9 mouse cellular contexts compared by ENCODE assay signal in the genomic region with DNA sequence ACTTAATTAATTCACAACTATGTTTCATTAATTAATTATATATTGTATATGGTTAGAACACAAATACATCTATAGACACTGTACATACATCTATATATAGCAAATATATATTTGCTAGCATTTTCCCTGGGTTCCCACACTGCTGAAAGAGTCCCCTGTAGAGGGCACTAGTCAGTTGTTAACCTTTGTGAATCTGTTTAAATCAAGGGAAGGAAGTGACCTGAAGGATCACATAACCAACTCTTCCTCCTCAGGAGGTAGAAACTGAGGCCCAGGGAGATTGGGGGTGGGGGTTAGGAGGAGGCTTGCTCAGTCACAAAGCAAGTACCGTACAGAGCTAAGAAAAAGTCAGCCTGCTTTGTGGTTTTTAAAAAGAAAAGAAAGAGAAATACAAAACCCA.
A peak's percentile ranks its signal among the peaks of the same experiment; 100 is the strongest.
DNase-seq lines count a peak whose midpoint lies in the region; ATAC-seq and TF ChIP-seq lines count a peak whose summit lies in the region.
"Had no signal": no experiment of that assay in that cellular context is flagged by ENCODE, and none has a peak within 500 bp of the region (broad histone marks: within the 10 kb centered on the region; RNA-seq: fewer than 3 reads in every experiment).

No protein-coding gene starts in this region.

- peak; percentile 69 for TF ChIP-seq CTCF in gastrocnemius, adult 2 months (IDR thresholded peaks at IDR 0.05)

- DNase-seq in gastrocnemius, adult 2 months: no peak
- no peak for DNase-seq in gastrocnemius, postnatal 10 days
- DNase-seq in B cell, adult 2 months: peak; percentile 58 to 62
- peak; percentile 79 for DNase-seq in naive thymus-derived CD4-positive, alpha-beta T cell, adult 2 months (ENCODE audit: low read depth)
- no peak for DNase-seq in left cerebral cortex, postnatal 36 days (ENCODE audit: low spot score in 2 of 2)
- DNase-seq in testis, postnatal 10 days (ENCODE audit: low spot score): no peak

- H3K4me3 ChIP-seq in gastrocnemius, adult 2 months: no peak overlapping the region
- H3K4me3 ChIP-seq in kidney, embryonic 14.5 days (ENCODE audit: low read length): no peak overlapping the region
- H3K4me3 ChIP-seq: neural tube, embryonic 13.5 days had no signal

- ATAC-seq in activated CD4-positive, CD25-positive, alpha-beta regulatory T cell, adult 4 months: peak; percentile 75
- ATAC-seq in kidney, embryonic 14.5 days (ENCODE audit: low FRiP score, low TSS enrichment): peak; percentile 35; the same call in 1 of the 2 replicates

- intact Hi-C loops in gastrocnemius, adult 2 months (cut with DNase I): loop anchor here (5.0 kb wide), 2 partner anchors 102 to 182 kb away; no protein-coding TSS in a partner anchor
- intact Hi-C loops in left cerebral cortex, postnatal 36 days (cut with DNase I): loop anchor here (5.0 kb wide), 1 partner anchor 182 kb away; no protein-coding TSS in a partner anchor

- 44% methylated on average over 1 of the region's 1 CpGs for WGBS in kidney, embryonic 14.5 days

- H3K4me1 ChIP-seq in kidney, embryonic 14.5 days (ENCODE audit: control insufficient read depth, insufficient read depth, low read length): no peaks in the 10 kb centered on the region
- H3K4me1 ChIP-seq: neural tube, embryonic 13.5 days had no signal

- no peak overlapping the region for H3K4me2 ChIP-seq in kidney, embryonic 14.5 days (replicated peaks; ENCODE audit: low read depth, low read length)
- H3K4me2 ChIP-seq: neural tube, embryonic 13.5 days had no signal

- H3K9me3 ChIP-seq in kidney, embryonic 14.5 days (ENCODE audit: control insufficient read depth, low read length): no peaks in the 10 kb centered on the region
- H3K9me3 ChIP-seq: neural tube, embryonic 13.5 days had no signal

- no peaks in the 10 kb centered on the region for H3K36me3 ChIP-seq in kidney, embryonic 14.5 days (ENCODE audit: control insufficient read depth, insufficient read depth, low read length)
- H3K36me3 ChIP-seq: neural tube, embryonic 13.5 days had no signal

- no peaks in the 10 kb centered on the region for H3K27me3 ChIP-seq in kidney, embryonic 14.5 days (ENCODE audit: control insufficient read depth, insufficient read depth, low read length)
- H3K27me3 ChIP-seq: neural tube, embryonic 13.5 days had no signal

- H3K27ac ChIP-seq in gastrocnemius, adult 2 months: no peak overlapping the region
- no peak overlapping the region for H3K27ac ChIP-seq in kidney, embryonic 14.5 days (ENCODE audit: low read depth, low read length)
- H3K27ac ChIP-seq: neural tube, embryonic 13.5 days had no signal

- H3K9ac ChIP-seq in kidney, embryonic 14.5 days (ENCODE audit: low read depth, low read length): no peak overlapping the region
- H3K9ac ChIP-seq: neural tube, embryonic 13.5 days had no signal

Comparison
In these comparisons a context has a peak if more than half of its experiments do, and no peak if none do; other contexts are left out.
1. DNase-seq: peak in B cell, adult 2 months (2 of 2) and naive thymus-derived CD4-positive, alpha-beta T cell, adult 2 months (single experiment); none in gastrocnemius, adult 2 months (single experiment), gastrocnemius, postnatal 10 days (single experiment), left cerebral cortex, postnatal 36 days (0 of 2) and testis, postnatal 10 days (single experiment).